Mouse (Mus musculus) forelimb bud, embryonic 11.5 days (tissue): ENCODE data around the gene Fmn2.

ENCODE experiments used
- DNase-seq: peaks from one replicate; pipeline ENCODE4 v3.0.0-alpha.2; 2012; ENCODE audit warnings: low read depth, low spot score

Gene Fmn2

GRCm38 (mm10) chr1:174781037-174781436 is 279.4 kb downstream of the Fmn2 start:
- no peak for DNase-seq

- no peak for DNase-seq
Measured at GRCm38 (mm10) chr1:174788617-174789016, 287.0 kb downstream of the Fmn2 start.

DNA sequence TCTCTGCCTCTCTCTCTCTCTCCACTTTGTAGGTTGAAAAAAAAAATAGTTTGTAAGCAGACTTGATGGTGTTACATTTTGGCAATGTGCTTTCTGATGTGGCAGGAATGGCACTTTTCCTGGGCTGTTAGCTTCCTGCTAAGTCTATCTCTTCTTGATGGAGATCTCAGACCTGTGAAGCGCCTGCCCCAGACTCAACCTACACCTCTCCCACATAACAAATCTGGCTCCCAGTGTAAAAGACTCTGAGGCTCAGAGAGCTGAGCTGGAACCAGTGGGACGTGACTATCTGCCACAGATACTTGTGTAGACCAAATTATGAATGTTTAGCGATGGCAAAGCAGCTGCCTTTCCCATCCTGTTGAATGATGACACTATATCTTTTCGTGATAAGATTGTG is 310.2 kb downstream of the Fmn2 start:
- DNase-seq: no peak

DNA sequence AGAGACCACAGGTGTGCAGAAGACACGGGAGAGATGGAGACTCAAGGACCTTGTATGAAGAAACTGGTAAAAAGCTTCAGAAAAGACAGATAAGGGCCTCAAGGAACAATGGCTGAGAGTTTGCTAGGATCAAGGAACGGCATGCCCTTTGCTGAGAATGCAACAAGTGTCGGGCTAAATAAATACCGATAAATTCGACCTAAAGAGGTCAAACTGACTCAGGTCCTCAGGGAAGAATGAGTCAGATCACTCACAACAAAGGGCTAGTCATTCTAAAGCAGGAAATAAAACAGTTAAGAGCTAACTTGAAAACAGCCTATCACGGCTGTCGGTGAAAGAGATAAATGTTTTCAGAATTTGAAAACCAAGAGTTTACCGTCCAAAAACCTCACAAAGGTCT is 324.9 kb downstream of the Fmn2 start:
- DNase-seq: no peak

DNA sequence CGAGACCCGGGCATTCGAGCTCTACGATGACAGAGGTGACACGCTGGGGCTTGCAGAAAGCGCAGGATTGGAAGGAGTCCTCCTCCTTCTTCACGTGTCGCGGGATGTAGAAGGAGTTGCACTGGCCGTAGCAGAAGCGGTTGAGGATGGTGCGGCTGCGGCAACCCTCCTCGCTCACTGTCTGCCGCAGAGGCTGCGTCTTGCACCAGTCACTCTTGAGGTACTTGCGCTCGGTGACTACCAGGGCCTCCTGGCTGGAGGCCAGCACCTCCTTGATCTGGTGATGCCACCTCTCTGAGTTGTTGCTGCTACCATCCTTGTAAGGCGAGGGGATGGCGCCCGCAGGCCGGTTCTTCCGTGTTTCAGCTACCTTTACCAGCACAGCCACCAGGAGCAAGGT is 335.2 kb downstream of the Fmn2 start:
- DNase-seq: no peak

DNA sequence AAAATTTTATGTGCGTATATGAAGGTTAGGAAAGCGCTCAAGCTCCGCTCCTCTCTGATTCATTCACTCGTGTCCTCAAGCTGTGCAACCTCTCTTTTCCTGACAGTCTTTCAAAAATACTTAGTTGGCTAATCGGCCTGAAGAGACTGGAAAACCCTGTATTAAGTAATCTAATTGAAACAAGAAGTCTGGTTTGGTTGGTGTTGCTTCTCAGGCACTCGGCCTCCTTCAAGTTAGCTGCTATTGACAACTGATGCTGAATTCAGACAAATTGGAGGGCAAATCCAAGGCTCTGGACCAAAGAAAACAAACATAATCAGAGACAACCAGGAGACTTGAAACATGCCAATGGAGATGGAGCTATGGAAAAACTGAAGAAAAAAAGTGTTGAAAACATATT is 343.2 kb downstream of the Fmn2 start:
- no peak for DNase-seq

DNA sequence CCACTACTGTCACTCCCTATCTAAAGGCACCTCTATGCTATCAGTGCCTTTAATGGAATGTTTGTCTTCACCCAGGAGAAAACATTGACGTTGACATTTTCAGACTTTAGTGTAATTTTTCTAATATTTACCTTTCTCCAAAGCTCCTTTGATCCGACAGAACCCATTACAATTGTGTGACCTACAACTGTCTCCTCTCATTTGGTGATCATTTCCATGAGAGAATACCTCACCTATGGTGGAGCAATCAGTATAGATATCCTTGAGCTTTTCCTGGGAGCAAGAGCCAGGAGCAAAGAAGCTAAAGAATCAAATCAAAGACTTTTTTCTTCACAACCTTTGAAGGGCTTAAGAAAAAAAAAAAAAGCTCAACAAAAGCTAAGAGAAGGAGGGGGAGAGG is 354.6 kb downstream of the Fmn2 start:
- no peak for DNase-seq

GRCm38 (mm10) chr1:174860407-174861118 is 358.9 kb downstream of the Fmn2 start:
- no peak for DNase-seq
